Comparison of ENCODE assay signal across 14 mouse cellular contexts in genomic region chr6:45938775-45939174, GRCm38 (mm10).
"Had no signal": no experiment of that assay in that cellular context is flagged by ENCODE, and none has a peak within 500 bp of the region (broad histone marks: within the 10 kb centered on the region; RNA-seq: fewer than 3 reads in every experiment).

No protein-coding gene starts in this region.

- H3K9me3 ChIP-seq: limb, embryonic 13.5 days; midbrain, embryonic 10.5 days; neural tube, embryonic 15.5 days had no signal

- H3K36me3 ChIP-seq: limb, embryonic 13.5 days; midbrain, embryonic 10.5 days; neural tube, embryonic 15.5 days had no signal

- H3K27me3 ChIP-seq: limb, embryonic 13.5 days; neural tube, embryonic 15.5 days had no signal

- H3K9ac ChIP-seq: limb, embryonic 13.5 days; liver, embryonic 14.5 days; neural tube, embryonic 15.5 days had no signal

- H3K4me1 ChIP-seq: limb, embryonic 13.5 days; midbrain, embryonic 10.5 days had no signal

- H3K4me2 ChIP-seq: limb, embryonic 13.5 days; neural tube, embryonic 15.5 days had no signal

- DNase-seq: kidney, postnatal 10 days; kidney, postnatal 4 days; left cerebral cortex, postnatal 4 days; lung, adult 2 months; lung, postnatal 10 days; lung, postnatal 4 days; right cerebral cortex, postnatal 14 days; thymus, postnatal 36 days had no signal

- H3K4me3 ChIP-seq: layer of hippocampus, adult 2 months; limb, embryonic 13.5 days; midbrain, embryonic 10.5 days; myocyte; neural tube, embryonic 15.5 days had no signal

- H3K27ac ChIP-seq: layer of hippocampus, adult 2 months; limb, embryonic 13.5 days; liver, embryonic 14.5 days; midbrain, embryonic 10.5 days; neural tube, embryonic 15.5 days had no signal
